Mouse (Mus musculus) liver, adult 2 months (tissue): ENCODE data around the gene Gm17324.

Experiments used
- CTCF ChIP-seq: fragments of 200-500 bp; IDR thresholded peaks from 2 replicates; pipeline ENCODE4 v1.5.1; 2011; ENCODE audit warnings: low read depth, low read length, control low read depth
- POLR2A ChIP-seq: fragments of 200-500 bp; IDR thresholded peaks from 2 replicates; pipeline ENCODE4 v1.6.1; 2011; ENCODE audit warnings: low read length, control low read depth; ENCODE audit not compliant: insufficient read depth; ENCODE audit errors: extremely low read depth

GRCm38 (mm10) chr9:78475873-78476272 is 27.3 kb upstream of the Gm17324 start:
- TF ChIP-seq POLR2A = no peak
- no peak for TF ChIP-seq CTCF
